Mouse (Mus musculus): ENCODE measurements around the gene Phf24.
"Not testable (repeated sequence)": the region's sequence is repeated elsewhere in the genome, so short reads cannot be mapped to it uniquely, and the experiment has no call there.

The Phf24 gene

GRCm38 (mm10) chr4:42950065-42950558, 33.7 kb downstream of the Phf24 start:
- DNase-seq (ENCODE audit: low spot score in 2 of 2): peak in 1 of 2 experiments; percentile 82

GRCm38 (mm10) chr4:42951206-42952195, 35.0 kb downstream of the Phf24 start:
- no peak for DNase-seq (ENCODE audit: low spot score in 2 of 2)

- no peak for DNase-seq (ENCODE audit: low spot score in 2 of 2)
Observed at GRCm38 (mm10) chr4:42952563-42952962, 36.1 kb downstream of the Phf24 start.

GRCm38 (mm10) chr4:42953435-42954094, 37.1 kb downstream of the Phf24 start:
- DNase-seq (ENCODE audit: low spot score in 2 of 2): no peak

- DNase-seq (ENCODE audit: low spot score in 2 of 2): peak; percentile 51 to 74
Observed at GRCm38 (mm10) chr4:42954297-42954696, 37.8 kb downstream of the Phf24 start.

GRCm38 (mm10) chr4:42955200-42955599, 38.7 kb downstream of the Phf24 start:
- DNase-seq (ENCODE audit: low spot score in 2 of 2): no peak

- no peak for DNase-seq (ENCODE audit: low spot score in 2 of 2)
Observed at GRCm38 (mm10) chr4:42956581-42956980, 40.1 kb downstream of the Phf24 start.

GRCm38 (mm10) chr4:42957306-42957705, 40.8 kb downstream of the Phf24 start:
- DNase-seq (ENCODE audit: low spot score in 2 of 2): no peak

- DNase-seq (ENCODE audit: low spot score in 2 of 2): no peak
Observed at GRCm38 (mm10) chr4:42957979-42958378, 41.5 kb downstream of the Phf24 start.

GRCm38 (mm10) chr4:42958942-42959341, 42.5 kb downstream of the Phf24 start:
- DNase-seq (ENCODE audit: low spot score in 2 of 2): no peak

- DNase-seq (ENCODE audit: low spot score in 2 of 2): no peak
Observed at GRCm38 (mm10) chr4:42959382-42959781, 42.9 kb downstream of the Phf24 start.

- peak; percentile 36 to 74 for DNase-seq (ENCODE audit: low spot score in 2 of 2)
Observed at GRCm38 (mm10) chr4:42961592-42961991, 45.1 kb downstream of the Phf24 start.

GRCm38 (mm10) chr4:42963480-42963879, 47.0 kb downstream of the Phf24 start:
- peak in 1 of 2 experiments; percentile 67 for DNase-seq (ENCODE audit: low spot score in 2 of 2)

- peak in 1 of 2 experiments; percentile 65 for DNase-seq (ENCODE audit: low spot score in 2 of 2)
Observed at GRCm38 (mm10) chr4:42965039-42965719, 48.7 kb downstream of the Phf24 start.

- no peak for DNase-seq (ENCODE audit: low spot score in 2 of 2)
Observed at GRCm38 (mm10) chr4:42969304-42969703, 52.8 kb downstream of the Phf24 start, which contains the start of gene 1700022I11Rik. Gene 1700022I11Rik, plus strand, starts transcription at chr4:42969604.

- DNase-seq (ENCODE audit: low spot score in 2 of 2): no peak
Observed at GRCm38 (mm10) chr4:42972952-42973351, 56.5 kb downstream of the Phf24 start.

- DNase-seq (ENCODE audit: low spot score in 2 of 2): no peak
Observed at GRCm38 (mm10) chr4:42973868-42974267, 57.4 kb downstream of the Phf24 start.

GRCm38 (mm10) chr4:42978062-42978461, 61.6 kb downstream of the Phf24 start:
- no peak for DNase-seq (ENCODE audit: low spot score in 2 of 2)

GRCm38 (mm10) chr4:42980467-42980866, 64.0 kb downstream of the Phf24 start:
- DNase-seq (ENCODE audit: low spot score in 2 of 2): not testable (repeated sequence)

GRCm38 (mm10) chr4:42988296-42988695, 71.8 kb downstream of the Phf24 start:
- no peak for DNase-seq (ENCODE audit: low spot score in 2 of 2)
